Mouse (Mus musculus) thymus, postnatal 10 days (tissue): ENCODE measurements around the gene Bbs10.

Source experiments
- DNase-seq, 2 experiments: peaks; one replicate each; pipeline ENCODE4 v3.0.0; 2021; ENCODE audit warnings: low spot score in 2 of 2

Gene Bbs10

GRCm38 (mm10) chr10:111298140-111299098, at the start of gene Bbs10:
Bbs10 (plus strand) TSS chr10:111298679.
- peak; percentile 87 to 92 for DNase-seq

GRCm38 (mm10) chr10:111250192-111250591, 48.3 kb upstream of the Bbs10 start:
- no peak for DNase-seq

DNA sequence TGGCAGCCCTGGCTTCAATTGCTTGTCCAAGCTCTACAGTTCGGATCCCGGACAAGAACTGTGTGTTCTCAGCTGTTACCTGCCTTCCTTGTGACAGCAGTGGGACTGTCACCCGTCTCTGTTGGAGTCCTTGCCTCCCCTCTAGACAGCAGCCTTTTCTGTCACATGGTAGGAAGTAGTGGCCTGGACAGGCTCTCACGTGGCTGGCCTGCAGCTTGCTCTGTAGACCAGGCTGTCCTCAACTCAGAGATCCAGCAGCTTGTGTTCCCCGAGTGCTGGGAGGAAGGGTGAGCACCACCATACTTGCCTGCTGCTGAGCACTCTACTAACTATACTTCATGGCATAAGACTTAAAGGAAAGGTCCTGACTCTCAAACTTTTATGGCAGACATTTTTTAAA, 46.8 kb upstream of the Bbs10 start:
- no peak for DNase-seq

DNA sequence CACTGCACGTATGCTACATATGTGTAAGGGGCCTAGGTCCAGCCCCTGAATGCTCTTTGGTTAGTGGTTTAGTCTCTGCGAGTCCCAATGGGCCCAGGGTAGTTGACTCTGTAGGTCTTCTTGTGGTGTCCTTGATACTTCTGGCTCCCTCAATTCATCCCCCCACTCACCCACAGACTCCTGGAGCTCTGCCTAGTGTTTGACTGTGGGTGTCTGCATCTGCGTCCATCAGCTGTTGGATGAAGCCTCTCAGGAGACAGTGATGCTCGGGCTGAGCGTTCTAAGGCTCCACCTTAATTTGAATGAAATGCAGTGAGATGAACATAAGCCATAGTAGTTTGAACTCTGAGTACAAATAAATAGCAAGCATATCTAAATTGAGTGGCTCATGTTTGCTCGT, 43.3 kb upstream of the Bbs10 start:
- no peak for DNase-seq

DNA sequence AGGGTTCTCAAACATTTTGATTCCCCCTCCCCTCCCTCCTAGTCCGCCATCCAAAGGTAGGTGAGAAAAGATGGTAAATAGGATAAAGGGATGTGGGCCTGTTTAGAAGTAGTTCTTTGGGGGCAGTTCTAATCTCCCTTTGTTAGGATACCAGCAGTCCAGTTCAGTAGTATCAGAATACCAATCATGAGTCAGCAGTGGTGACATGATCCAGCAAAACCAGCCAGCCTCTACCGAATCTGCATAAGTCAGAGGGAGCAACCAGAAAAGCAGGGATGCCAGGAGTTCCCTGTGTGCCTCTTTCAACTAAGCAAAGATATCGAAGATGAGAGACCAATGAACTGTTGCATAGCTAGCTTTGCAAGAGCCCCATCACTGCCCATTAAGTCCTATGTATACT, 42.3 kb upstream of the Bbs10 start:
- DNase-seq: no peak

DNA sequence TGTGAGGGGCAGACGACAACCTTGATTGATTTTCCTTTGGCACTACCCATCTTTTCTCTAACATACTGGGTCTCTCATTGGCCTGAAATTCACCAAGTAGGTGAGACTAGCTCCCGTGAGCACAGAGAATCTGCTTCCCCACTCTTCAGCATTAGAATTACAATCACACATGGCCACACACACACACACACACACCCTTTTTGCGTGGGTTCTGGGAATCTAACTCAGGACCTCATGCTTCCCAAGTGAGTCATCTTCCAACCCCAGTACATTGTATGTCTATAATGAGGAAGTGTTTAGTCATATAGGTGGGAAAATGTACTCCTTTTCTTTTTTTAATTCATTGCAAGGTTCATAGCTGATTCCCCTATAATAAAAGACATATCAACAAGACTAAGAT, 41.1 kb upstream of the Bbs10 start:
- DNase-seq: no peak

GRCm38 (mm10) chr10:111258256-111258655, 40.2 kb upstream of the Bbs10 start:
- DNase-seq: no peak

- no peak for DNase-seq
These were observed 26.8 kb upstream of the Bbs10 start for GRCm38 (mm10) chr10:111271687-111272086.

DNA sequence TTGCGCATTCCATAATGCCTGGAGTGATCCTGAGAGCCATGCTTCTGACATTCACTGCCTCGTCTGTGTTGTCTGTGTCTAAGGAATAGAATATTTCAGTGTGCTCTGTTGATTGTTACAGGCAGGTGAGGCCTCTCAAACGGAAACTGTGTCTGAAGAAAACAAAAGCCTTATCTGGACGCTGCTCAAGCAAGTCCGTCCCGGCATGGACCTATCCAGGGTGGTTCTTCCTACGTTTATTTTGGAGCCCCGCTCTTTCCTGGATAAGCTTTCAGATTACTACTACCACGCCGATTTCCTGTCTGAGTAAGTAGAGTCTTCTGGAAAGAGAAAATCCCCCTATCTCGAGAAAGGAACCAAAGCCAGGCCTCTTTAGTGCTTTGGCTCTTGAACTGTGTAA, 25.6 kb upstream of the Bbs10 start:
- no peak for DNase-seq

DNA sequence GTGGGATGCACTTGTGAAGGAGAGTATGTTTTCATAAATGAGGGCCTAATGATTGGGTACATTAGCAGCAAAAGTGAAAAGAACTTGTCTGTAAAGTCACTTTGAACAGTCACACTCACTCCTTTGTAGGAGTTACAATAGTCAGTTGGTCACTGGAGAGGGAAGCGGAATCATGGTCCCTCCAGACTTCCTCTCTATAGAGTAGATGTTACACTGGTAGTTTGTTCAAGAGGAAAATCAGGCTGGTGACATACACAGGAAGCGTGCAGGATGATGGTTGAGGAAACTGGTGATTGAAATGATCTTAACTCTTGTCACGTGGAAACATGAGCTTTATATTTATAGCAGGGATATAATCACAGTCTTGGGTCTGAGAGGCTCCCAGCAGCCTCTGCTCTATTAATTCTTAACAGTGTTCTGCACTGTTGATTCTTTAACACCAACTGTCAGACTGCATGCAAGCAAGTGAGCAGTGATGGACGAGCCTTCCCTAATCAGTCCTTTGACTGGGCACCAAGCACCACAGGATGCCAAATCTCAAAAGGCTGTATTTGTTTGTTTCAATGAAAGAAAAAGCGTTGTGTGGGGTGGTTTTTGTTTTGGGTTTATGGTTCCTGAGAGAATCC, 24.9 kb upstream of the Bbs10 start:
- no peak for DNase-seq

- no peak for DNase-seq
These were observed 22.7 kb upstream of the Bbs10 start for GRCm38 (mm10) chr10:111275822-111276221.

- no peak for DNase-seq
These were observed 848 bp upstream of the Bbs10 start for GRCm38 (mm10) chr10:111297631-111298030.

DNA sequence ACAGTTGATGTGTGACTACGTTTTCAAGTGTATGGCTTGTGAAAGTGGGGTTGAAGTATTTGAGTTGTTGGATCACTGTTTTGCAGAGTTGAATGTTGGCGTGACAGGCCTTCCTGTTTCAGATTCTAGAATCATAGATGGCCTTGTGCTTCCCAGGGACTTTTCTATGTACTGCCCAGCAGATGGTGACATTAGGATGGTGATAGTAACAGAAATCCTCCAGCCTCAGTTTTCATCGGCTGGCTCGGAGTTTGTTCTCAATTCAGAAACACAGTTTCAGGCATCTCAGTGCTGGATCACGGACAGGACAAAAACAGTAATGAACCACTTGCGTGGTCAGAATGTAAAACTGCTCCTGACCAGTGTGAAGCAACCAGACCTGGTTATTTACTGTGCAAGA, 1.1 kb downstream of the Bbs10 start:
- DNase-seq: no peak

DNA sequence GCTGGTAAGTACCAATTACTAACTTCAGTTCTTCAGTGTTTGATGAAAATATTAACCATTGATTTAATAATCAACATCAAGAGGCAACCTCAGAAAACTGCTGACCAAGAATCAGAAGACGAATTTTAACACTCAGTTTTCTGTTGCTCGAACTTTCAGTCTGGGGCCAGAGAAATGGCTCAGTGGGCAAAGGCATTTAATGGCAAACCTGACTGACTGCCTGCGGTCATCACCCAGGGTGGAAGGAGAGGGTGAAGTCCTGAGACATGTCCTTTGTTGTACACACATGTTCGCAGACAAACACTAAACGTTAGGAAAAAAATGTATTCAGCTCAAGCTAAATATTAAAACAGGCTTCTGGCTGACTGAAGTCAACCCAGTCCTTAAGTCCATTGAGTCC, 2.6 kb downstream of the Bbs10 start:
- no peak for DNase-seq

DNA sequence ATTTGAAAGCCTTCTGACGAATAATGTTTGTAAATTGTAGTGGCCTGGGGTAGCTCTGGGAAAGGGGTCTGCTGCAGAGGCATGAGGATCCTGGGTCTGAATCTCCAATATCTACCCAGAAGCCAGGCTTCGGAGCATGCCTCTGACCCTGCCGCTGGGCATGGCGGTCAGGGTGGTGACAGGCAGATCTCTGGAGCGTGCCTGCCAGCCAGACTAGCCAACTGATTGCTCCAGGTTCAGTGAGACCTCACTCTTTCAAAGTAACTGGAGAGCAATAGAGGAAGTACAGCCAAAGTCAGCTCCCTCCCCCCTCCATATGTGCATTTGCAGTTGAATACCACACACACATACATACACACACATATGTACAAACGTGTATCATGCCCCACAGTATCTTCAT, 4.0 kb downstream of the Bbs10 start:
- DNase-seq: no peak

GRCm38 (mm10) chr10:111308850-111309501, 10.5 kb downstream of the Bbs10 start:
- DNase-seq: no peak

GRCm38 (mm10) chr10:111313282-111313681, 14.8 kb downstream of the Bbs10 start:
- DNase-seq: no peak

DNA sequence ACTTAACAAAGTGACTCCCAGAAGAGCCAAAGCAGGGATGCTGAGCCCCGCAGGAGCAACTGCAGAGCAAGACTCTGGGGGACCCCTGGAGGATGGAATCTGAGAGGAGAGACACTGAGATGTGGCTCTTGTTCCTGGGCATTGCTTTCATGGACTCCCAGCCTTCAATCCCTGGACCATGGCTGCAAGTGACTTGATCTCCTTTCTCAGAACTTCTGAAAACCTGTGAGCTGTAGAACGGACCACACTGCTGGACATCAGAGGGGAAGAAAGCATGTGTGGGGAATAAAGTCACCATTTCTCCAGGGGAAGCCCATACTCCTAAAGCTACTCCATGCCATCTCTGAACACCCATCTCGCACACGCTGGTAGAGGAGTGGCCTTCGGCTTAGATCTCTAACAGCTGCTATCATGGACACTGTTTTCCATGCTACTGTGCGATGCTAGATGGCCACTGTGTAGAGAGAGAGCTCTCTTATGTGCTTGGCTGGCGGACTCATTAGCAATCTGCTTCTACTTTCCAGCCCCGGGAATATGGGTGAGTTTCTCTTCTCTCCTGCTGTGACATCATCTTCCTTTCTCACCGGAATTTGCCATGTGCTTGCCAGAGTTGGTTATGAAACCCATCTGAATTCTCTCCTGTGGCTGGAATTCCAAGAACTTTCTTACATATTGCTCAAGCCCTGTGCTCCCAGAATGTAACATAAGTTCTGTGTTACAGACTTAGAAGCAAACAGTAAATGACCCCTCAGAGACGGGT, 16.3 kb downstream of the Bbs10 start:
- no peak for DNase-seq

GRCm38 (mm10) chr10:111315940-111316339, 17.5 kb downstream of the Bbs10 start:
- no peak for DNase-seq

- DNase-seq: no peak
These were observed 19.5 kb downstream of the Bbs10 start for GRCm38 (mm10) chr10:111318021-111318420.

- no peak for DNase-seq
These were observed 20.5 kb downstream of the Bbs10 start for GRCm38 (mm10) chr10:111318805-111319500.
